Mouse (Mus musculus): ENCODE results near the gene Slc36a4.

DNA sequence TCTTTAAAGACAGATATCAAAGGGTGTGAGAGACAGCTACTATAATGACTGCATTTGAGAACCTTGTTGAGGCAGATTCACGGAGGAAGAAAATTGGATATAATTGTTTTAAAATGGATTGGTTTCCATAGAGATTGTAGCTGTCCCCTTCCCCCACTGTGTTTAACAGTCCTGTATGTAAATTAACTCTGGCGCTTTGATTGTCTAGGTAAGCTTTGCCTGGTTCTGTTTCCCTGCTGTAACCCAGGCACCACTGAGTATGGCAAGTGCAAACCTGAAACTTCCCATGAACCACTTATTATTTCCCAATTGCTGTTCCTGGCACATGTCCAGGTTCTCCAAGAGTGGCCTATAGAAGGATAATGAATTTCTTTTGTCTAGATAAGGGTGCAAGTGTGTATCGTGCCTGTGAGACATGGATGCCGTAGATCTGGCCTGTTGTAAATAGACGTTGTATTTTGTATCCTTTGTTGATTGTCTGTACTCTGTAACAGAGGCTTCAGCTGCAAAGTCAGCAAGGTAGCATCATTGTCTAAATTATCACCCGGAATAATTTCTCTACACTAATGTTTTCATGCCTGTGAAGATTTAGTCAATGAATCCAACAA lies 11.8 kb downstream of the Slc36a4 start:
- no peak for TF ChIP-seq CTCF (IDR thresholded peaks at IDR 0.05; ENCODE audit: extremely low read depth, insufficient read depth, insufficient read length, insufficient replicate concordance)
- TF ChIP-seq POLR2A (IDR thresholded peaks at IDR 0.05; ENCODE audit: low read depth, low read length) = no peak
